Mouse (Mus musculus): ENCODE results near the gene Ift81.
A peak's percentile ranks its signal among the peaks of the same experiment; 100 is the strongest.

The Ift81 gene

DNA sequence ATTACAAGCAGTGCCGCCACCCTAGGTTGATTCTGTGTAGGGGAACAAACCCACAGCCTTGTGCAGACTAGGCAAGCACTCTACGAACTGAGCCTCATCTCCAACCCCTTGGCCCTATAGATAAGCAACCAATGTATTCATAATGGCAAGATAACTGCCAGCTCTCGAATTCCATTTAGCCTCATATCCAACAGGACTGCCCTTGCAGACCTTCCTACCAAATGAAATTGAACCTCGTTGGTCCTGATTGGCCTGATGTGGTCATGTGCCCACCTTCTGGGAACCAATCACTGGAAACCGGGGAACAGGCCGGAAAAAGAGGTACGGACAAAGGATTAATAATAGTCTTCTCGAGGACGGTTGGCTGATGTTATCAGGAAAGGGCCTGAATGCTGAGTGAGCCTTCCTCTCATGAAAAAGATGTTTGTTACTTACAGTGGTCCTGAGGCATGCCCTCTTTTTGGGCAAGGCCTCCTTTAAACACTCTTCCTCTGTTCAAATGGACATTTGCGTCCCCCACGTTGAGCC is 10.7 kb upstream of the Ift81 start:
- no peak for DNase-seq

DNA sequence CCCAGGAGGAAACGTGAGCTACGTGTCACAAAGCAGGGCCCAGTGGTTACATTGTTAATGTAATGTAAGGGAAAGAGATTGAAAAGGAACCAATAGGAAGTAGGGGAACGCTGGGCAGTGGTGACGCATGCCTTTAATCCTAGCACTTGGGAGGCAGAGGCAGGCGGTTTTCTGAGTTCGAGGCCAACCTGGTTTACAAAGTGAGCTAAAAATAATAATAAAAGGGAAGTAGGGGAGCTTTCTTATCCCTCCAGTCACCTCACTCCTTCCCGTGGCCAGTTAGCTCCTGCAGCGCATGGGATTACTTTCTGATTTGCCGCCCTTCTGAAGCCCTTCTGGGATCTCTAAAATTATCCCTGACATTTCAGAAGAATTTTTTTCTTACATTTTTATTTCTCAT is 9.5 kb upstream of the Ift81 start:
- no peak for DNase-seq

- no peak for DNase-seq
Observed at GRCm38 (mm10) chr5:122622526-122622925, 8.2 kb upstream of the Ift81 start.

- DNase-seq: no peak
Observed at GRCm38 (mm10) chr5:122621376-122621886, 7.1 kb upstream of the Ift81 start.

DNA sequence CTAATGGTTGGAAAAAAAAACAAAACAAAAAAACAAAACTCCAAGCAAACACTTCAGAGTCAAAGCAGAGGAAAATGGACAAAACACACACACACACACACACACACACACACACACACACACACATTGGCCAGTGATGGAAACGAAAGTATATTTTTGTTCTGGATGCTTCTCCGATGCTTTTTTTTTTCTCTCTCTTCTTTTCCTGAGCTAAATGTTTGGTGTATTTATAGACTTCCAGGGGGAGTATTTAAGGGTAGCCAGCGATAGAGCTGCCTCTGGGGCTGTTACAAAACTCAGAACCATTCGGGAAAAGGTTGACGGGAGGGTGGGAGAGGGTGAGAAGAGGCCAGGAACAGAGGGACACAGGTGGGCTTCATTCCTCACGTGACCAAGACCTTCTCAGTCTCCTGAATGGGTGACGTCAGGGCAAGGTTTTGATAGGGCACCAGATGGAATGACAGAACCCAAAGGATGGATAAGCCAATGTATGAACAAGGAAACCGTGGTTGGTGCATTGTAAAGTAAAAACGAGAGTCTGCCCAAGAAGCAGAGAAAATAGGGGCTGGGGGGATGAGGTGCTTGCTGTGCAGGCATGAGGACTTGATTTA is 5.5 kb upstream of the Ift81 start:
- DNase-seq: no peak

DNA sequence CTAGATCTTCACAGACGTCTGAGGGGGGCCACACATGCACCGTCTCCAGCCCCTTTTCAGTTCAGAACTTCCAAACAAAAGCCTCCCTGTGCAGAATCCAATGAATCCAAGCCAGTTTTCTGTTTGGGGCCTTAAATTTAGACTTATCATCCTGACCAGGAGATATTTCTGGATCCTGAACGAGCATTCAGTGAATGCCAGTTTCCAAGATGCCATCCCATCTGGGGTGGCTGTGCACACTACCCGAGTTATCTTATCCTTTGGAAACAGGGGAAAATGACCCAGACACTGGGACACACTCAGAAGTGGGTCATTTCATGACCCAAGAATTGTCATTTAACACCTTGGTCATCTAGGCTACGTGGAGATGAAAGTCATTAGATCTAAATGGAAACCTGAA is 3.4 kb upstream of the Ift81 start:
- no peak for DNase-seq

DNA sequence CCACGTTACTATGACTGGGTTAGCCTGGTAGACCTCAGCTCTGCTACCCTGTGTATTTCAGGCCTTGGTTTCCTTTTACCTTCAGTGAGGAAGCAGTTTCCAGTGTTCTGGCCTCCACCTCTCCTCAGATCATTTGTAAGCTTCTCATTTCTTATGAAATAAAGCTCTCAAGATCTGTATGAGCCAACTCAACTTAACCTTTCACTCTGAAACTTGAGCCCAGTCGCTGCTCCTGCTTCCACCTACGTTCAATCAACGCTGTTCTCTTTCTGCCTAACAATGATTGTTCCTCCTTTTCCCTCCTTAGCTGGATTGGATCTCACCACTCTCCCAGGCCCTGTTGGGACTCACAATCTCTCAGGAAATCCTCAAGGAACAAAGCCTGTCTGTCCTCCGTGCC is 2.7 kb downstream of the Ift81 start:
- no peak for DNase-seq

GRCm38 (mm10) chr5:122604894-122605293 is 9.4 kb downstream of the Ift81 start:
- no peak for DNase-seq

DNA sequence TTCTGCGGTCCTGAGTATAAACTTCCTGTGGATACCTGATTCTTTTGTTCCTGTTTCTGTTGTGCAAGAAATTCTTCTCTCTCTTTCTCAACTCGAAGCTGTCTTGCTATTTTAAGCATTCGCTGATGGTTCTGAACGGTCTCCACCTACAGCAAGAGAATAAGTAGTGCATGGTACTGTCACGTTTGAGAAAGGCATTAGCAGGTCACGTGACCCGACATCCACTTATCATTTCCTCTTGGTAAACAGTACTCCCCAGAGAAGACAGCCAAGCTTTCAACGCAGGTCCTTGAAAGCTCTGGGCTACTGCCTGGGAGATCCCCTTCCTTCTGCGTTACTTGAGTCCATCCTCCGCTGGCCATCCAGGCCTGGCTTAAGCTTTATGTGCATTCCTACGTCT is 12.1 kb downstream of the Ift81 start:
- peak; percentile 41 to 53 for DNase-seq

GRCm38 (mm10) chr5:122595470-122595869 is 18.8 kb downstream of the Ift81 start:
- DNase-seq: no peak

DNA sequence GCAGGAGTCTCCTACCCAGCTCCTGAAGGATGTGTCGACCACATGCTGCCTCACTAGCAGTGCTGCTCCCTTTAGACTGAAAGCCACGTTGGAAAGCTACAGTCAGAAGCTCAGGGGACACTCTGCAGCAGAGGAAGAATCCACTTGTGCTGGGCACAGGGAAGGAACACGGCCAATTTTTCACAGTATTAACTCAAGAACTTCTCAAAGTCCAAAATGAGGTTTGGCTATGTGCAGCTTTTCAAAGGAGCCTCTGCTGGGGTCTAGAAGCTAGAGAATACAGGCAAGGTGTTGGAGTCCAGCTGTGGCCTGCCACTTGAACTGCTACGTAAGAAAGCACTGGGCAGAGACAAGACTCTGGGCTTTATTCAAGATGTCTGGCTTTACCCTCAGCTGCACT is 24.4 kb downstream of the Ift81 start:
- DNase-seq: no peak

DNA sequence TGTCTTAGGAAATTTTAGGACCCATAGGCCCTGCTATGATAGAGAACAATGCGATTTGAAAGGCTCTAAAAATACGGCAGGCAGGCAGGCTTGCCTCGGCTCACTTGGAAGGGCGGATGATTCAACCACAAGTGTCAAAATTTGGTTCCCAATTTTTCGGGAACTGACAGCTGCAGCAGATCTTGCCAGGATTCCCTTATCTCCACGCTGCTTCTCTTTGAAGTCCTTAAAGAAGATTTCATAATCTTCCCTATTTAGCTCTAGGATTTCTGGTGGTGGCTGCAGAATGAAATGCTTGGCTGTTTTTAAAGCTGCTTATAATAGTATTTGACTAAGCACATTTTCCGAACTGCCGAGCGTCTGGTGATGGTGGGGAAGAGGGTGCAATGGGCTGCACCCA is 28.8 kb downstream of the Ift81 start:
- no peak for DNase-seq

- DNase-seq: no peak
Observed at GRCm38 (mm10) chr5:122584093-122584492, 30.2 kb downstream of the Ift81 start.

DNA sequence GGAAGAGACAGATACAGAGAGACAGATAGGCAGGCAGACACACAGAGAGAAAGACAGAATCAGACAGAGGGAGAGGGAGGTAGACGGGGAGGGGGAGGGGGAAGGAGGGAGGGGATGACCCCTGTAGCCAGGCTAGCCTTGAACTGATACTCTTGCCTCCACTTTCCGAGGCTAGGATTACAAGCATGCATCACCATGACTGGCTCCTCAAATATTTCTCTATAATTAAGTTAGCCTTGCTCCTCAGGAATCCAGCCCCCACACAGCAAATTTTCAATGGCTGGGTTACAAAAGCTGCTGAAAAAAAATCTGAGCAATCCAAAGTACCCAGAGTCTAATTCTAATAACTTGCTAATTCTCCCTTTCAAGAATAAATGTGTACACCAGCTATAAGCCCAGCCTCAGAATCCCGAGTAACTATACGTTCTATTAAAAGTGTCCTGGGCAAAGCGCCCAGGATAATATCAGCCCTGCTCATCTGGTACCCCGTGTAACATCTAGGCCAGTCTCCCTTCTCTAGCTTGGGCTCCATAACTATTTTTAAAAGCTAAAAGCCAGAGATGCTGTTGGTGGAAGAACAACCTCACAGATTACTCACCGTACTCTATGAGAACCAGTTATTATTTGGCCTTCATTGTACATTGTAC is 37.5 kb downstream of the Ift81 start:
- DNase-seq: no peak

GRCm38 (mm10) chr5:122572001-122572400 is 42.3 kb downstream of the Ift81 start:
- no peak for DNase-seq

- DNase-seq: no peak
Observed at GRCm38 (mm10) chr5:122566626-122567025, 47.7 kb downstream of the Ift81 start.

GRCm38 (mm10) chr5:122560654-122561053 is 53.7 kb downstream of the Ift81 start:
- DNase-seq: no peak

- no peak for DNase-seq
Observed at GRCm38 (mm10) chr5:122558127-122558526, 56.2 kb downstream of the Ift81 start.

DNA sequence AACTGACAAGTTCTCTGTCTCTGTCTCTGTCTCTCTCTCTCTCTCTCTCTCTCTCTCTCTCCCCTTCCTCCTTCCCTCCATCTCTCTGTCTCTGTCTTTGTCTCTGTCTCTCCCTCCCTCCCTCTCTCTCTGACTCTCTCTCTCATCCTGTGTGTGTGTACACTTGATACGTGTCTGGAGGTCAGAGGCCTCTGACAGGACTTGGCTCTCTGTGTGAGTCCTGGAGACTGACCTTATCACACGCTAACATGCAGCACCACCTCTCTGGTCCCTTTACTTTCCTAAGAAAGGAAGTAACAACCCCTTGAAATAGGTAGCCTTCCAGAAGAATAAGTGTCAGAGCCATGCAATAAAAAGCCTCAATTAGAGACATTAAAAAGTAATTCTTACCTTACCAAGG is 59.2 kb downstream of the Ift81 start:
- DNase-seq: no peak

DNA sequence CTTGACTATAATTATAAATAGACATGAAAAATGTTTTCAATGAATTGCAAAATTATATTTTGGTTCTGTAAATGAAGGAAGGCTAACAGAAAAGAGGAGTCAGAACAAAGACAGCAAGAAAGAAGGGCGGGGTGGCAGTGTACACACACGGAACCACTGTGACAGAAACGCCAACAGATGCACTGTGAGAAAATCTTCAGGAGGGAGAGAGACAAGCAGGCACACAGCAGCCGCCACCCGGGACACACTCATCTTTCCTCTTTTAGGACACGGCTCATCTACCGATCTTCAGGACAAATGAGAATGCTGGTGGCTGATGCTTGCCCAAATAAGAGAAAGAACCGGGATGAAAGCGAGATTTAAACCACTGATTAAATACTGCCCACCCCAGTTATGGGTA is 61.7 kb downstream of the Ift81 start:
- DNase-seq: no peak

- DNase-seq: no peak
Observed at GRCm38 (mm10) chr5:122550460-122550859, 63.9 kb downstream of the Ift81 start.

DNA sequence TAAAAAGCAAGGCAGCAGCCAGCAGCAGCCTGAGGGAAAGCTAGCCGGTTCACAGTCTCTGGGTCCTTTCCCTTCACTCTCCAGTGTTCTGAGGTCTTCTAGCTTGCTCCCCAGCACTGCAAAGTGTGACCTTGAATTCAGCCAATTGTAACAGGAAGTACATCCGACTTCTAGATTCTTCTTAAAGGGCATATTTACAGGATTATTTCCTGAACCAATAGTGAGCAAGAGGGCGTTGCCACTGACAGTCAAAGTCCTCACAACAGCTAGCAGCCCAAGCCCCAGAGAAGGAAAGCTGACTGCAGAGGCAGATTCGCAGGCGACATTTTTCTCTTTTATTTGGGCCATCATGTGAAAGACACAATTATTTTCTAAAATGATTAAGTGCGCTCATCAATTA is 65.6 kb downstream of the Ift81 start:
- peak in 1 of 2 experiments; percentile 12 for DNase-seq

GRCm38 (mm10) chr5:122547810-122548209 is 66.5 kb downstream of the Ift81 start:
- no peak for DNase-seq

GRCm38 (mm10) chr5:122547251-122547714 is 67.0 kb downstream of the Ift81 start:
- DNase-seq: peak in 1 of 2 experiments; percentile 11
